Mouse (Mus musculus) yolk sac, embryonic 10.5 days (tissue): ENCODE data around the gene Il31ra.

Source experiments
- DNase-seq: peaks from one replicate; pipeline ENCODE4 v3.0.0-alpha.2; 2017; ENCODE audit warnings: low spot score

Il31ra gene

DNA sequence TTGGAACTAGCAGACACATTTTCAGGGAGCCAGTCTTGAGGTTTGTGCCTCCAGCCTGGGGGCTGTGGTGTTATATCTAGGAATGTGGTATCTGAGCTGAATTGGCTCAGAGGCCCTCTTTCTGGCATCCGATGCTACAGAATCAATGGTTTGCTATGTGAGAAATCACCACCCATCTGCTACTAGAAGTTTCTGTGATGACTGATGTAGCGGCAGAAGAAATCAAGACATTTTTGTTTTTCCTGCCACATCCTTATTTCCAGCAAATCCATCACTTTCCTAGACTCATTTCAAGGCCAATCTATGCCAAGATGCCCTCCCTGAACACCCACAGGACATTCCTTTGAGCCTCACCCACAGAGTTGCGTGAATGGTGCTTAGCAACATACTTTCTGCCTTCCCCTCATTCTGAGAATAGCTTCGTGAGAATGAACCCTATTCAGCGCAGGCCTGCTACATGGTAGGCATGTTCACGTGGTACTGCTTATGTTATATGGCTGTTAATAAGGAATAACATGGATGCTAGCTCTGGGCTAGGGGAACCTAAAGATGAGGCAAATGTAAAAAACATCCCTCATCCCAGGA is 33.5 kb downstream of the Il31ra start:
- no peak for DNase-seq

DNA sequence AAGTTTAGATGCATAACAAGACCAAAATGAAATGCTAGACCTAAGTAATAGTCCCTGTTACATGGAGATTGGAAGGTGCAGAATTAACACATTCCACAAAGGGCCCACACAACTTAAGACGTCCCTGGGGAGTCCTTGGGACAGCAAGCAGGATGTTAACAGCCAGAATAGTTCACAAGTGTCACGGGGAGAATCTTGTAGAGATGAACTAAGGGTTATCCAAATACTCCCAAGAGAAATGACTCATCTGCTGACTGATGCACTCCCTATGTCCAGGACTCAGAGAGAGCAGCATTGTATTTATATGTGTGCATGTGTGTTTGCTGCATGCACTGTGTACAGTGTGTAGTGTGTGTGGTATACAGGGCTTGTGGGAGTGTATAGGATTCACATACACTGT is 37.7 kb downstream of the Il31ra start:
- no peak for DNase-seq

DNA sequence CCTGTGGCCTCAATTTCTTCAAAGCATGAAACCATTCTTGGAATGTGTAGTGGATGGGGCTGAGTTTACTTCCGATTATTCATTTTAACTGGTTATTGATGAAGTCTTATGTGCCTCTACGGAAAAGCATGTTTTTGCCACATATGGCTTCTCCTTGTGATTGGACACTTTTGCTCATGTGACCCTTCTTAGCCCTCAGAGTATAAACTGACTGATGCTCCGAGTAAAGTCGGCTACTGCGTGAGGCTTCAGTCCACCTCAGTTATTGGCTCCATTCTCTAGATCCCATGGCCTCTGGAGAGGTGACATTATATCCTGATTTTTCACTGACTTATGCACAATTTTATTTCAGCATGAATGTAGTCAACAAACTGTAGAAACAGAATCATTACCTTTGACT is 40.9 kb downstream of the Il31ra start:
- no peak for DNase-seq

DNA sequence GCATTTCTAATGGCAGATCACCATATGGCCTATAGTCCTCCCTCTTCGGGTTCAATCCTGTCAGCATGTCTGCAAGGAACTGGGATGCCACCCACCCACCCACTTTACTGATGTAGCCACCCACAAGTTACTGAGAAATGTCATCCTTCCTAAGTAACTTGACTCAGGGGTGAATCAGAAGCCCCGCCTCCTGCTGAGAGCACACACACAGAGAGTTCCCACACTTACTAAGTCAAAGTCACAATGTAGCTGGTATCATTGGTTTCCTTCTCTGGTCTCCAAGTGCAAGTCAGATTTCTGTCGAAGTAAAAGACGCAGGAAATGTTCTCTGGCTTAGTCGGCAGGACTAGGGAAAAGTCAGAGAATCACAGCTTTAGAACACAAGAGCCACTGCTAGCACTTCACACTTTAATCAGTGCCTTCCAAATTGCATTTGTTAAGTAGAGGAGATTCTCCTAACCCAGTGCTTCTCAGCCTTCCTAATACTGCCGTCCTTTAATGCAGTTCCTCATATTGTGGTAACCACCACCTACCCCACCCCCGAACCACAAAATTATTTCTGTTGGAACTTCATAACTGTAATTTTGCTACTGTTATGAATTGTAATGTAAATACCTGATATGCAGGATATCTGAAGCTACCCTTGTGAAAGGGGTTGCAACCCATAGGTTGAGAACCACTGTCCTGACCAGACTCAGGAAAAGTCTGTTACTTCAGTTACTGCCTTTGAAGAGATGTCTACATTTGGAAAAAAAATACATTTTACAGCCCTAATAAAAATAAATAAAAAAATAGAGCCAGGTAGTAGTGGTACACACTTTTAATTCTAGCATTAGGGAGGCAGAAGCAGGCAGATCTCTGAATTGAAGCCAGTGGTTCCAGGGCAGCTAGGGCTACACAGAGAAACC is 42.3 kb downstream of the Il31ra start:
- no peak for DNase-seq

DNA sequence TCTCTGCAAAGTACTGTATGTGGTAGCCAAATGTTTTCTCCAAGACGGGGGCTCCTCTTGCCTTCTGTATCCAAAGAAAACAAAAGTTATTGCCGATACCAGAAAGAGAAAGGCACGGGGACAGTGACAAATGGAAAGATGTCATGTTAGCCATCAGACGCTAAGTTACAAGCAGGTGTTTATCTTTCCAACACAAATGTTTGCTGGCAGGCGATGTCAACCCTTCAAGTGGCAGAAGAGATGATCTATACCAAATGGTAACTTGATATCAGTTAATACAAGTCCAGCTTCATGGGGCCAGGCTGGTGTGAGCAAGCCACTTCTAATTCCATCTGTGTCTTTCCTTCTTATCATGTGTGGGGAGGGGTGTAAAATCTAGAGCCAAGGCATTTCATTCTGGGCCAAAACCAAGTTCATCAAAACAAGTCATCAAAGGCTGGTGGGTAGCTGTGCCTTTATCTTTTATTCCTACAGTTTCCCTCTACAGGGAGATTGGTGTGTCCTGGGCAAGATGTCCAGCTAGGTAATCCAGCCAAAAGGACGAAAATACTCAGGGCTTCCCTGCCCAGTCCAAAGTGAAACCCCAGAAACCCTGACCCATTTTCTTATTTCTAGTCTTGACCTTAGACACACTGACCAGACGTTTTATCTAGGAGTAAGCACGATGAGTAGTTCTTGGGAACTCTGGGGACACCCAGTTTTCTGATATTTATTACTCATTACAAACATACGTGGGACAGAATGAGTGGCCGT is 52.8 kb downstream of the Il31ra start:
- DNase-seq = no peak

DNA sequence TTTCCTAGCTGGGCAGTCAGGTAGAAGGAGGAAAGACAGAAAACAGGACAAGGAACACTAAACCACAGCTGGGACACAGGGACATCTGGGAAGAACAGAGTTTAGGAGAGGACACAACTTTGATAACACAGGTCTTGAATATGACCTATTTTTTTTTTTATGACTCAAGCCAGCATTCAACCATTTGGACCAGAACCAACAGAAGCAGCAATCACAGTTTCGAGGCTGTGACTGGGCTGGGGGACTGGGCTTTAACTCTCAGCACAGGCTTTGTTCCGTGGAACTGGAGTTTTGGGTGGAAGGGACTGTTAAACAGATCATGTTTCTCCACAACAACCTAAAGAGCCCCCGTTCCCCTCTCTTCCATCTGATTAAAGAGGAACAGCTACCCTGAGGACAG is 53.5 kb downstream of the Il31ra start:
- DNase-seq = no peak

DNA sequence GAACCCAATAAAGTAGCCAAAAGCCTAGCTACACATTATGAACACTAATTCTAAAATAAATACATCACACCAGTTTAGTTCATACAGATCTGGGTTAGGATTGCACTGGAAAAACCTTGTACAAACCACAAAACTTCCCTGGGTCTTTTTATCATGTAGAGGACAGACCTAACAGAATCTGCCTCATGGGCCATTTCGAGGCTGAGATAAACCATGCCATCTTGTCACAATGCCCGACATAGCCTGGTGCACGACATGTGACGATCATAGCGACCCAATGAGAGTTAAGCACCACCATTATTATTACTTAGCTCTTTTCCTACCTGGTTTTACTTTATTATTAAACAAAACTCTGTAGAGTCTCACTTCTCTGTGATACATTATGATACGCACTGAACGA is 57.1 kb downstream of the Il31ra start:
- DNase-seq = no peak

DNA sequence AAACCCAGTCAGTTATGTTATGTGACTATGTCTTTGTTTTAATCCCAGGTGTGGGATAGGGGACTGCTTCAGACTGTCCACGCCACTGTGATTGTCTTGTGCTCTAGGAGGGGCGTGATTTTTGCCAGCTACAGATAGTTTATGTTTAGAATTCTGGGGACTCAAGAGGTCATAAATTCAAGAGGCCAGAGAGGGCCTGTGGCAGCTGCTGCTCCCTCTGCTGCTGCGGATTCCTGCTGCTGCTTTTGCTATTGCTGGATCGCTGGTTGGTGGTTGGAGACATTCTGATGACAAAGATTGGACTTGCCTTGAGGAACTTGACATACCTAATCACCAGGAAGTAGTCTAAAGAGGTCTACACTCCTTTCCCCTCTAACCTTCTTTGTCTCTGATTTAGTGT is 57.5 kb downstream of the Il31ra start:
- no peak for DNase-seq

DNA sequence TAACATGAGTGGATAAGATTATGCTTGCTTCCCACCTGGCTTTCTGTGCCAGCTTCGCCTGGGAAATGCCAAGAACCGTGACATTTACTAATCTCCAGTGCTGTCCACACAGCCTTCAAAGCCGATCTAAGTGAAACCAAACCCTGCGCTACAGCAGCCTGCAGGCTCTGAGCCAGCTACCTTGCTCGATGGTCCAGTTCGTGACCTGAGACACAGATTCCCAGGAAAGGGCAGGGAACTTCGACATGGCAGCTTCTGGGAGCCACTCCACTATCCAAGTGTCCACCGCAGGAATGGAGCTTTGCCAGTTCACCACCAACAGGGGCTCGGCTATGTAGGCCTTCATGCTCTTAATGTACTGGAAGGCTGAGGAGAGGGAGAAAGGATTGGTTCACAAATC is 60.6 kb downstream of the Il31ra start:
- no peak for DNase-seq

DNA sequence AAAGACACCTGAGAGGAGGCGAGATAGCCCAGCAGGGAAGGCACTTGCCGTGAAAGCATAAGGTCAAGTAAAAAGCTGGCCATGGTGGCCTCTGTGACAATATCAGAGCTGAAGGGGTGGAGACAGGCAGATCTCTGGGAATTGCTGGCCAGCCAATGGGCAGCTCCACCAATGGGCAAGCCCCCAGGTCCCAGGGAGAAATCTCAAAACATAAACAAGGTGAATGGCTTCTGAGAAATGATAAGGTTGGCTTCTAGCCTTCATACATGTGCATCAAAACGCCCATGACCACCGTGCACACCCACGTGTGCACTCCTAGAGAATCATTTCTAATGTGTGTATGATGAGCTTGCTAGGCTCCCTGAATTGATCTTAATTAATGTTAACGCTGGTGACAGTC is 61.9 kb downstream of the Il31ra start:
- no peak for DNase-seq

DNA sequence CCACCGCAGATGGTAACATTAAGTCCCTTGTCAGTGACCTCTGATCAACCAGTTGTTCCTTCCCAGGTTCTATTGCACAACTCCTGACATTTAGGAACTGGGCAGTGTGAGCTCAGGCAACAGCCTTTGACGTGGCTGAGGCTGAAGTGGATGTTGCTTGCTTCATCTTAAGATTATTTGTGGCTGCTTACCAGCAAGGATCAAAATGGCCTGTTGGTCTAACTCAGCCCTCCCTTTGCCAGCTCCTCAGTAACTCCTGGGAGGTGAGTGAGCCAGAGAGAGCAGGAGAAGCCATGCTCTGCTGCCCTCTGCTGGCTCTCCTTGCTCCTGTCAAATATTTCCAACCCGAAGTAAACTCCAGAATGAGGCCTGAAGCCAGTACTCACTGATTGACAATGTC is 64.3 kb downstream of the Il31ra start:
- peak; percentile 51 for DNase-seq

DNA sequence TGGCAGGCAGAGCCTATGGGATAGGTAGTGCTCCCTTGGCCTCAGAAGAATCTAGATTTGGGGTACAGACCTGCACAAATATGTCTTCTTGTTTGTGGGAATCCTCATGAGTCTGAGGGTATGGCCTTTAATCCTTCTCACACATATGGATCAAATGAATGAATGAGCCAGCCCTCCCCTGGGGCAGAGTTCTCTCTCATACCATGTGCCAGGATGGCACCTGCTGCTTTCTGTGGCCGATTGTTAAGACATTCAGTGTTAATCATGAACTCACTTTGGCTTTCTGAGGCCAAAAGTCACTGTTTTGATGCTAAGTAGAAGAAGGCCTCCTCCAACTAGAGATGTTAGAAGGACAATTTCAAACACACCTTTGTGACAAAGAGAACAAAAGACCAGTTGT is 67.0 kb downstream of the Il31ra start:
- no peak for DNase-seq

DNA sequence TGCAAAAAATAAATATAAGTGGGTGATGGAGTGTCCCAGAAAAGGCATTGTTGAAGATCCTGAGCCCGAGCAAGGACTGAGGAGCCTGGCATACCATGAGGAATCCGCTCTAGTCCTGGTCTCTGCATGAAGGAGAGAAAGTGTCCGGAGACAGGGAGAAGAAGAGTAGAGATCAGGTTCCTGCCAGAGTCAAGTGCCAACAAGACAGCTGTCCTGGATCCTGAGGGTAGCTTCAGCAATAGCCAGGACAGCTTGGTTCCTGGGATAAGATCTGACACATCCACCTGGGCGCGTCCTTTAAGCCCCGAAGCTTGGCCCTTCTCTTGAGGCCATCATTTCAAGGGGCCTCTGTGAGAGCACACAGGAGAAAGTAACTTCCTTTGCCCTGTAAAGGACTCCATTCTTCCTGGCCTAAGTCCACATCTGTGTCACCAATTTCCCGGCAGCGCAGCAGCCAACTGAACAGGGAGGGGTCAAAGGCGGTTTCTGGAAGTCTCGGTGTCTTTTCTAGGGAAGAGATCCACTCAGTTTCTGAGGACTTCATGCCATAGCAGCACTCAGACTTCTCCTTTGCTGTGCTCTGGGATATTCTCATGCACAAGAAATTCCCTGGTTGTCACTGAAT is 70.7 kb downstream of the Il31ra start:
- DNase-seq = no peak

DNA sequence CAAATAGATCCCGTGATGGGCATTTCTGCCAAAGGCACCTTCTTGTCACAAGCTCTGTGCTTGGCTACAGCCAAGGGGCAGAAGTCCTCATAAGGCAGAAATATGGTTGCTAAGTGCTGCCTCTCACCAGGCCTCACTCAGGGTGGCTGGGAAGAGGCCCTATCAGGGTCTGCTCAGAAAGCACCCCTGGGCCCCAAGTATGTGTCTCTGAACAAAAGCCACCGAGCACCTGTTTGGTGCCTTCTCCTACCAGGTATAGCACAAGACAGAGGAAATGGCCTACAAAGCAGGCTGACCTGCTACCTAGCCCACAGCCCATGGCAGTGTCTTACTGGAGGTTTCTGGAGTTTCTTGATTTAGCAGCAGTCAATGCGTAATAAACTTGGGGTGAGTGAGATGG is 71.3 kb downstream of the Il31ra start:
- no peak for DNase-seq

DNA sequence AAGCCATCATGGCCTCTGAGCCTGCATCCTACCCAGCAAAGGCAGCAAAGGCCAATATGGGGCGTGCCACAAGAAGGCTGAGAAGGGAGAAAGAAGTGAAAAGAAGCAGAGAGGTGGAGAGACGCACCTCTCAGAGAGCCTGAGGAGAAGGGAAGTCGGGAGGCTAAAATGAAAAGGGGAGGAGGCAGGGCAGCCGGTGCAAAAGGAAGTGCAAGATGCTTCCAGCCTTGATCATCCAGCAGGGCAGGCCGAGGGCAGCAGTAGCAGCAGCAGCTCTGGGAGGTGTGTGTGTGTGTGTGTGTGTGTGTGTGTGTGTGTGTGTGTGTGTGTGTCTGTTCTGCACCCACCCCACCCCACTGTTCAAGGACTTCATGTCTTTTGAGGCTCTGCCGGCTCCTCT is 71.9 kb downstream of the Il31ra start:
- DNase-seq = no peak

DNA sequence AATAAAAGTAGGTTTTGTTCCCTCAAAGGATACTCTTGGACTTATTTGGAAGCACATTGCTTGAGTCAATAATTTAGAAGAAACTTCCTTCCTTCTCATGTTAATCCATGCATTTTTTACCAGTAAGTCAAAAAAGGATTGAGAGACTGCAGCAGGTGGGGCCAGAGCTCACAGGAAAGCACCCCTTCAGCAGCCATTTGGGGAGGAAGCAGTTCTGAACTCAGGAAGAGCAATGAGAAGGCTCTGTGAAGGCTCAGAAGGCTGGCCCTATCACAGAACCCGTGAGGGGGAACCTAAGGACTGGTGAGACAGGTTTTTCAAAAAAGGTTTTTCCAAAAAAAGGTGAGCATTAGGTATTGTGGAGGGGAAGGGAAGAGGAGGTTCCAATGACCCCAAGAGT is 79.6 kb downstream of the Il31ra start:
- DNase-seq = no peak

DNA sequence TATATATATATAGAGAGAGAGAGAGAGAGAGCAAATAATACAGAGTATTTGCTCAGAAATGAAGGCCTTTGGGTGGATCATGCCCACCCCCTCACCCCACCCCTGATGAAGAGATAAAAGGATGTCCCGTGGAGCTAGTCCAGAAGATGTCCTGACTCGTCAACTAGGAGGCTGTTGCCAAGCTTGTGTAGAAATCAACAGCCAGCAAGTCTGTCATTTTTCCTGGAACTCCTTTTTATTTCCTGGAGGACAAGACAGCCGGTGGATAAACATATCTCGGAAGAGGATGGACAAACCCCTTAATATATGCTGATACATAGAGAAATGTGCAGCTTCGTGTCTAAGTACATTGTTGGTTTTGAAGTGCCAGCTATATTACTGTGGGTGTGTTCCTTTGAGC is 81.3 kb downstream of the Il31ra start:
- DNase-seq = no peak

DNA sequence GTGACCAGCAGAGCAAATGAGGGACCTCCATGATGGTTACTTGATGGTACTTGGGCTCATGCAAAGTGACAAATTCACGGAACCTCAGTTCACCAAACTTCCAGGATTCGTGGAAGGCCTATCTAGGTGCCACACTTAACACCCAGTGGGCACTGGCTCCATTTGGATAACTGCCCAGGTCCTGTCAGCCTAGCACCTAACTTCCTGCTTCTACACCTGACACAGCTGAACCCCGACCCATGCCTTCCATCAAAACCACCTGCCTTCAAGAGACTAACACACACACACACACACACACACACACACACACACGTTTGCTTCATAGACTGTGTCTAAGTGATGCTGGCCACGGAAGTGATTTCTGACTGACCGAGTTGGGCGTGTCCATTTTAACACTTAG is 82.3 kb downstream of the Il31ra start:
- DNase-seq = no peak

DNA sequence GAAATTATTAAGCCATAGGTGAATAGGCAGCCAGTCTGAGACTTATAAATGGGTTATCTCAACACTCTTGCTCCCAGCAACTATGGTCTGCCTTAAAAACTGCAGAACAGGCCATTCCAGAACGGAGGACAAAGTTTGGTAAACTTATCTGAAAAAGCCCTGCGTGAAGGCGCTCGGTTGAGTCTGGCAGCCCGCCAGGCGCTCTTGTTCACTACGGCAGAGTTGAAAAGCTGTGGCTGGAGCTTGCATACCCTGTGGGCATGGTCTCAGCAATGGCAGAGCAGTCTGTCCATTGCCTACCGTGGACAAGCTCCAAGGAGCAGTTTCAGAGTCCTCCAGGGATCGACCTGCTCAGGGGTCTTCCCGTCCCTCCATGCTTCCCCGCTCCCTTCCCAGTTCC is 82.9 kb downstream of the Il31ra start:
- no peak for DNase-seq

DNA sequence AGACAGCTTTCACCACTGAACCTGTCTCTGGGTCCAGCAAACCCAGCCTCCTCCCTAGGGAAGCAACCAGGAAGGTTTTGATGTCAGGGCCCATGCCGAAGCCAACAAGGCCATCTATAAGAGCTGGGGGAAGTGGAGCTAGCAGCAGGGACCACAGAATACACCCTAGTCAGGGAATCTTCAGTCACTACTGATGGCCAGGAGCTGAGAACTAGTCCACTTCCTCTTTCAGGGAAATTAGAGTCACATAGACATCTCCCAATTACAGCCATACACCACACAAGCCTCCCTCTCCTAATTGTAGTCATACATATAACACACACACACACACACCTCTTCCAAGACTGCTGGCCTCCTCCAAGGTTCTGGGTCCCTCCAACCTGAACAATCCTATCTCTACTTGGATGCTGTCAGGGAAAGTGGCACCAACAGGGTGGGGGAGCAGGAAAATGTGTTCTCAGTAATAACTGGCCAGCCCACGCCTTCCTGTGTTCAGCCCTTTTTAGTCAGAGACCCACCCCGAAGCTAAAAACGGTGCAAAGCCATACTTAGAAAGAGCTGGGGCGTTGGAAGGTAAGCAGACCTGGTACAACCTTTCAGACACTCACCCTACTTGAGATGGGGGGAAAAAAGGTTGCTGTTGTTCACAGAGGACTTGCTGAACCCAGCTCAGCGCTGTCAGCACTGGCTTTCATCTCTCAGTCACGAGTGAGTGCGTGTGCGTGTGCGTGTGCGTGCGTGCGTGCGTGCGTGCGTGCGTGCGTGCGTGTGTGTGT is 83.5 kb downstream of the Il31ra start:
- DNase-seq = no peak

DNA sequence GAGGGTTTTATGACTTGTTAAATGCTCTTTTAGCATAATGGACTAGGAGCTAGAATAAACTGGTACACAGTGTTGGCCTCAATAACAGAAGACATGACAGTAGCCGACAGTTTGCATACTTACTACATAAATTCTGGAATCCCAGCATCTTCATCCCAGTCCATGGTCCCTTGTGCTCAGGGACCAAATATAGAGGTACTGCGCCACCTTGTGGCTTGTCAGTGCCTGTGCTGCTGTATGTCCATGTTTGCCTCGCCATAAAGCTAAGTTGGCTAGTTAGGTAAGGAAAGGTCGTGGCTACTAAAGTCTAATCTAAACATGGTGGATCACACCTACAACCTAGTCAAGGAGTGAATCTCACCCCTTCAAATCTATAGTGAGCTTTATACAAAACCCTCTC is 84.7 kb downstream of the Il31ra start:
- peak; percentile 48 for DNase-seq

DNA sequence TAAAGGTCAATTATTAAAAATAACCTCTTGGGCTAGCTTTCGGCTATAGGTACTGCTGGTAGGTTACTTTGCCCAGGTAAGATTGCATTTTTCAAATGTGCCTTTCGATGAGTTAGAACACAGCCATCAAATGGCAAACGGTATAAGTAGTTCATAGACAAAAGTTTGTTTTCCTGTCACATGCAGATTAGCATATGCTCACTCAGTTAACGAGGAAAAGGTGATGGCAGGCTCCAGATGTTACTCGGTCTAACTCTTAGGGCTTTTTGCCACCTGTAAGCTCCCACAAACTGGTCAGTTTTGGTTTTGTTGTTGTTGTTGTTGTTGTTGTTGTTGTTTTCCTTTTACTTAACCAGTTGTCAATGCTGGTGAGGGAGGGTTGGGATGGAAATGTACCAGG is 85.7 kb downstream of the Il31ra start:
- no peak for DNase-seq
